Mouse (Mus musculus) heart, embryonic 11.5 days (tissue): Measurements from ENCODE around the gene Prss57. TPM values are rescaled to one million over a fixed set of nuclear protein-coding genes. Genes with fewer than 3 reads are reported as not detected.

Experiments
- ATAC-seq: fragments of 200-750 bp; cut with Nextera tagmentation; replicated peaks from 2 replicates; pipeline ENCODE4 v1.8.0; 2017; ENCODE audit warnings: moderate library complexity; ENCODE audit not compliant: insufficient number of reproducible peaks, low FRiP score, low TSS enrichment
- H3K27ac ChIP-seq: fragments of 300-500 bp; sonication (generic); 2 replicates; pipeline ENCODE4 v1.5.1; 2014; ENCODE audit warnings: mild to moderate bottlenecking, low read depth, low read length
- H3K27me3 ChIP-seq: fragments of 300-500 bp; sonication (generic); 2 replicates; pipeline ENCODE4 v1.6.1; 2014; ENCODE audit warnings: mild to moderate bottlenecking, low read length, mixed read lengths; ENCODE audit not compliant: control insufficient read depth, insufficient read depth
- H3K36me3 ChIP-seq: fragments of 300-500 bp; sonication (generic); 2 replicates; pipeline ENCODE4 v1.6.1; 2014; ENCODE audit warnings: mild to moderate bottlenecking, low read length, moderate library complexity, mixed read lengths; ENCODE audit not compliant: control insufficient read depth, insufficient read depth
- H3K4me1 ChIP-seq: fragments of 300-500 bp; sonication (generic); 2 replicates; pipeline ENCODE4 v1.6.1; 2014; ENCODE audit warnings: low read length; ENCODE audit not compliant: control insufficient read depth, insufficient read depth
- H3K4me2 ChIP-seq: fragments of 300-500 bp; sonication (generic); 2 replicates; pipeline ENCODE4 v1.6.1; 2014; ENCODE audit warnings: mild to moderate bottlenecking, moderate library complexity
- H3K4me3 ChIP-seq: fragments of 300-500 bp; sonication (generic); 2 replicates; pipeline ENCODE4 v1.5.1; 2014; ENCODE audit warnings: low read depth, low read length
- H3K9ac ChIP-seq: fragments of 300-500 bp; sonication (generic); 2 replicates; pipeline ENCODE4 v1.6.1; 2014; ENCODE audit warnings: mild to moderate bottlenecking, low read depth, low read length, moderate library complexity
- H3K9me3 ChIP-seq: fragments of 300-500 bp; sonication (generic); replicated peaks from 2 replicates; pipeline ENCODE4 v1.6.1; 2016; ENCODE audit warnings: low read length; ENCODE audit not compliant: control insufficient read depth
- WGBS: fragments of 180-500 bp; shearing (Covaris S2); extraction: QIAGEN DNeasy Blood & Tissue Kit; methylation state at CpG from one replicate; pipeline ENCODE4 v1.1.7; 2014; ENCODE audit not compliant: insufficient replicate concordance; 5-methylcytosine and 5-hydroxymethylcytosine counted together
- polyA plus RNA-seq: library from polyadenylated mRNA; unstranded; fragments of >200 nt; fragmentation: Nextera tagmentation; extraction: Ambion mirVana; gene quantifications from 2 replicates; pipeline ENCODE4 v1.2.1, GENCODE M21; 2014

The Prss57 gene
- polyA plus RNA-seq, 1 experiment from 2014 or later = not detected

GRCm38 (mm10) chr10:79793738-79794490, 3.2 kb upstream of the Prss57 start:
- no peaks in the 10 kb centered on the region for H3K9me3 ChIP-seq
- peak overlapping the region; percentile 93 for H3K4me2 ChIP-seq
- peak overlapping the region; percentile 87 for H3K4me3 ChIP-seq
- 2% methylated on average over 36 of the region's 38 CpGs for WGBS
- peaks cover 10% of the 10 kb centered on the region for H3K4me1 ChIP-seq
- peak overlapping the region; percentile 94 for H3K9ac ChIP-seq
- ATAC-seq = no peak
- peak overlapping the region; percentile 42 for H3K27ac ChIP-seq
- H3K27me3 ChIP-seq = no peaks in the 10 kb centered on the region
- H3K36me3 ChIP-seq = no peaks in the 10 kb centered on the region

DNA sequence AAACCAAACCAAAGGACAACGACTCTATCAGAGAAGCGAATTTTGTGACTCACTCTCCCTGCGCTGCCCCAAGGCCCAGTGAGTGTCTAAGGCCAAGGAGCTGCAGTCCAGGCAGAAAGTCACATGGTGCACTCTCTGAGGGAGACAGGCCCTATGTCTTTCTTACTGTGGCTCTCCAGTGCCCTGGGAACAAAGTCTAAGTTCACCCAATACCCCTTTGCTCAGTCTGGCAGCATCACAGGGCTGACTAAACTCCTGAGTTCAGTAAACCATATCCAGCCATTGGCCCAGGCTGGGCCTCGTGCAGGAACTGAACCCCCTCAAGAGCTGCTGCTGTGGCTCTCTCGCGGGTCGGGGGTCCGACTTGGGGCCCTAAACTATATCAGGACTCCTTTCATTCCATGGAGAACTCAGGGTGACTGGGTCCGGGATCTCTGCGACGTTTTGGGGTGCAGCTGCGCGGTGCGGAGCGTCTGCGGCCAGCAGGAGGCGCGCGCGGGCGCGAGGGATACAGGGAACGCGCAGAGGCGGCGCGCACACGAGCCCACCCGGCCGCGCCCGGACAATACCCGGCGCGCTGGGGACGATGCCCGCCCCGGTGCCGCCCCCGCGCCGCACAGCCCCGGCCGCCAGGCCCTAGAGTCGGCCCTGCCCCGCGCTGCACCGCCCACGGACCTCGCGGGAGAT, 2.4 kb upstream of the Prss57 start, which contains the start of gene Palm:
Gene Palm, plus strand, starts transcription at position 522 of the 687 bp plus-strand sequence.
- Histone ChIP-seq H3K9me3 (no peaks in the 10 kb centered on the region), H3K27me3 (no peaks in the 10 kb centered on the region), H3K9ac (peak within 1 kb of the TSS; percentile 94), H3K27ac (peak within 1 kb of the TSS; percentile 42), H3K36me3 (no peaks in the 10 kb centered on the region), H3K4me3 (peak within 1 kb of the TSS; percentile 87), H3K4me2 (peak within 1 kb of the TSS; percentile 93), H3K4me1 (peaks cover 10% of the 10 kb centered on the region)
- peak; percentile 70 for ATAC-seq
- 4% methylated on average over 51 of the region's 51 CpGs for WGBS

GRCm38 (mm10) chr10:79792339-79793040, 1.7 kb upstream of the Prss57 start:
- Histone ChIP-seq H3K27ac (no peak overlapping the region), H3K4me3 (no peak overlapping the region), H3K36me3 (no peaks in the 10 kb centered on the region), H3K9me3 (no peaks in the 10 kb centered on the region), H3K4me1 (peaks cover 10% of the 10 kb centered on the region), H3K9ac (no peak overlapping the region), H3K4me2 (no peak overlapping the region), H3K27me3 (no peaks in the 10 kb centered on the region)
- ATAC-seq = no peak
- WGBS = 68% methylated on average over 5 of the region's 5 CpGs

DNA sequence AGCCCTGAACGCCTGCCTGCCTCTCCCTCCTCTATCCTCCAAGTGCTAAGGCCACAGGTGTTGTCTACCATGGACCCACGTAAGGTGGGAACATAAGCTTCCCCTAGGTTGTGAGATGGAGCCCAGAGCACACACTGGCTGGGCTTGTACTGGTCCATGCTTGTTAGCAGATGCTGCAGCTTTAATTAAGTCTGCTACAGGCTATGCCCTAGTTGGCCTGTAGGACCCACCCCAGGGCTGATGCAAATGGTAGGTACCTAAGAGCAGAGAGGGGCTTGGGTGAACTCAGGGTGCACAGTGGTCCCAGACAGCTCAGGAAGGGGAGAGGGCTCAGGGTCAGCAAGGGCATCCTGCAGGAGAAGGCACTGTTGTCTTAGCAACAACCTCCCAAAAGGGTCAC, 1.2 kb downstream of the Prss57 start:
- H3K4me1 ChIP-seq = peaks cover 6% of the 10 kb centered on the region; the same call in 1 of the 2 replicates
- WGBS = 57% methylated on average over 2 of the region's 2 CpGs

GRCm38 (mm10) chr10:79788386-79789158, 2.2 kb downstream of the Prss57 start:
- WGBS = 33% methylated on average over 7 of the region's 7 CpGs
- Histone ChIP-seq H3K9me3 (no peaks in the 10 kb centered on the region), H3K9ac (no peak overlapping the region), H3K4me3 (no peak overlapping the region), H3K4me2 (no peak overlapping the region), H3K27me3 (peaks cover 15% of the 10 kb centered on the region; the same call in 1 of the 2 replicates), H3K36me3 (no peaks in the 10 kb centered on the region), H3K27ac (no peak overlapping the region), H3K4me1 (0 out of 2 replicates have a peak, but pooled peaks cover 3% of the 10 kb centered on the region)
- no peak for ATAC-seq

More for the DNA sequence above, 1.2 kb downstream of the Prss57 start:
- Histone ChIP-seq H3K27ac (no peak overlapping the region), H3K27me3 (peaks cover 9% of the 10 kb centered on the region; the same call in 1 of the 2 replicates), H3K4me3 (no peak overlapping the region), H3K36me3 (no peaks in the 10 kb centered on the region), H3K9ac (no peak overlapping the region), H3K4me2 (no peak overlapping the region), H3K9me3 (no peaks in the 10 kb centered on the region)
- ATAC-seq = no peak

DNA sequence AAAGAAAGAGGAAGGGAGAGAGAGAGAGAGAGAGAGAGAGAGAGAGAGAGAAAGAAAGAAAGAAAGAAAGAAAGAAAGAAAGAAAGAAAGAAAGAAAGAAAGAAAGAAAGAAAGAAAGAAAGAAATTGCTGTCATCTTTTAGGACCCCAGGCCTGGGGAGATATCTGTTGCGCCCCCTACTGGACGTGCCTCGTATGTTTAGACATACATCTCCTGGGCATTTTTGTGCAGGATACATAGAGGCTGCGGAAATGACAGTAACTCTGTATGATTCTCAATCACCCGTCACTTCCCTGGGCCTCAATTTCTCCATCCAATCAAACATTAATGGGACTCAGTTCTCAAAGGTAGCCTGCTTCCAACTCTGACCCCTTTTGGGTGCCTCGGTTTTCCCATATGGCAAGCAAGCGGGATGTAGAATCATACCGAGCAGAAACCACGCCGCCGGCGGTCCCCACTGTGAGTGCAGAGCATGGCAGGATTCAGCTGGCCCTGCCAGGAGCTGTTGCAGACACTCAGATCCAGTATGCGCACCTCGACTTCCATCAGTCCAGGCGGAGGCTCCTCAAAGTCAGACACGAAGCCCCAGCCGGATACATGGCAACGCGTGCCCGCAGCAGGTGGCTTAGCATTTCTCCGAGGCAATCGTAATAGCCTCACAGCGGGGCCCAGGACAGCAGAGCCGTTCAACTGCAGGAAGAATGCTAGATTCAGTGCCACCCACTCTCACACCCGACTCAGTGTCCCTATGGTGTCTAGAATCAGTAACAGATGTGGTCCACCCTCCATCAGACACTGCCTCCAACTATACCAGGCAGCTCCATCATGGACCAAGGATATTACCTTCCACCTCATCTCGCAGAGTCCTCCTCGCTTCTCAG, 6.6 kb downstream of the Prss57 start:
- Histone ChIP-seq H3K4me3 (no peak overlapping the region), H3K9ac (no peak overlapping the region), H3K4me2 (no peak overlapping the region), H3K9me3 (no peaks in the 10 kb centered on the region), H3K4me1 (peaks cover 14% of the 10 kb centered on the region; the same call in 1 of the 2 replicates), H3K27me3 (peaks cover 34% of the 10 kb centered on the region), H3K27ac (no peak overlapping the region), H3K36me3 (no peaks in the 10 kb centered on the region)
- WGBS = 36% methylated on average over 27 of the region's 27 CpGs
- ATAC-seq = no peak

GRCm38 (mm10) chr10:79783050-79783449, 7.7 kb downstream of the Prss57 start:
- Histone ChIP-seq H3K4me1 (peaks cover 19% of the 10 kb centered on the region), H3K9me3 (no peaks in the 10 kb centered on the region), H3K36me3 (no peaks in the 10 kb centered on the region), H3K4me2 (no peak overlapping the region), H3K27ac (no peak overlapping the region), H3K4me3 (no peak overlapping the region), H3K27me3 (peaks cover 45% of the 10 kb centered on the region), H3K9ac (no peak overlapping the region)
- no peak for ATAC-seq
- 60% methylated on average over 7 of the region's 7 CpGs for WGBS
